Mouse (Mus musculus) right cerebral cortex, postnatal 14 days (tissue): ENCODE data around the gene Pdpn.

Experiments used
- DNase-seq: peaks from one replicate; pipeline ENCODE4 v3.0.0; 2022

The Pdpn gene

GRCm38 (mm10) chr4:143231790-143232422, 67.5 kb downstream of the Pdpn start:
- DNase-seq, result no peak

GRCm38 (mm10) chr4:143231110-143231509, 68.3 kb downstream of the Pdpn start:
- no peak for DNase-seq

- DNase-seq, result no peak
Observed at GRCm38 (mm10) chr4:143227976-143228375, 71.4 kb downstream of the Pdpn start.

- no peak for DNase-seq
Observed at GRCm38 (mm10) chr4:143225886-143226285, 73.5 kb downstream of the Pdpn start.

GRCm38 (mm10) chr4:143219316-143219751, 80.0 kb downstream of the Pdpn start:
- DNase-seq, result no peak

- DNase-seq, result no peak
Observed at GRCm38 (mm10) chr4:143218858-143219257, 80.5 kb downstream of the Pdpn start.
